Mouse (Mus musculus): ENCODE measurements around the gene D130043K22Rik. TPM values are rescaled to one million over a fixed set of nuclear protein-coding genes. Genes with fewer than 3 reads are reported as not detected.

Gene D130043K22Rik
- polyA plus RNA-seq, 1 experiment = not detected

DNA sequence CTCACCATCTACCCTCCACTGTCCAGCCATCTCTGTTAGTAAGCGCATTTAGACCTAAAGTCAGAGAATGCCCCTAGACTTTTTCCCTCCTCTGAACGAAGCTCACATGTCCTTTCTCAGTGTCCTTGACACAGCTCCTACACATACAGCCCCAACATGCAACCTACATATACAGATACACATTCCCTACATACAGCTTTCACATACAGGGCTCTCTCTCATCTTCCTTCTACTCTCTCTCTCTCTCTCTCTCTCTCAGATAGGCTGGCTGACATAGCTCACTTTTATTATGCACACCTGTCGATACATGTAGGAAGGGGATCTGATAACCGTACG, 91.8 kb downstream of the D130043K22Rik start:
- Histone ChIP-seq H3K4me1 (ENCODE audit: control insufficient read depth) (peaks cover 7% of the 10 kb centered on the region), H3K9me3 (ENCODE audit: control insufficient read depth, low read length) (peaks cover 2% of the 10 kb centered on the region; the same call in 1 of the 2 replicates), H3K4me3 (replicated peaks) (peak overlapping the region; percentile 60), H3K36me3 (ENCODE audit: control insufficient read depth) (no peaks in the 10 kb centered on the region), H3K27me3 (ENCODE audit: control insufficient read depth) (peaks cover 49% of the 10 kb centered on the region)
- no peak for TF ChIP-seq GATA1 (IDR thresholded peaks at IDR 0.05; ENCODE audit: low read length)
- no peak for TF ChIP-seq TAL1 (IDR thresholded peaks at IDR 0.05; ENCODE audit: low read length)

- H3K9me3 ChIP-seq (ENCODE audit: control insufficient read depth, low read length) = peaks cover 2% of the 10 kb centered on the region; the same call in 1 of the 2 replicates
- peaks cover 7% of the 10 kb centered on the region for H3K4me1 ChIP-seq (ENCODE audit: control insufficient read depth)
- peaks cover 49% of the 10 kb centered on the region for H3K27me3 ChIP-seq (ENCODE audit: control insufficient read depth)
- TF ChIP-seq TAL1 (IDR thresholded peaks at IDR 0.05; ENCODE audit: low read length) (no peak), GATA1 (IDR thresholded peaks at IDR 0.05; ENCODE audit: low read length) (no peak)
- H3K4me3 ChIP-seq (replicated peaks) = peak within 1 kb of the TSS; percentile 60
- H3K36me3 ChIP-seq (ENCODE audit: control insufficient read depth) = no peaks in the 10 kb centered on the region
These were observed 92.3 kb downstream of the D130043K22Rik start, which contains the start of gene Aldh5a1 for GRCm38 (mm10) chr13:24937108-24937838. Gene Aldh5a1 (minus strand): TSS chr13:24937661.

DNA sequence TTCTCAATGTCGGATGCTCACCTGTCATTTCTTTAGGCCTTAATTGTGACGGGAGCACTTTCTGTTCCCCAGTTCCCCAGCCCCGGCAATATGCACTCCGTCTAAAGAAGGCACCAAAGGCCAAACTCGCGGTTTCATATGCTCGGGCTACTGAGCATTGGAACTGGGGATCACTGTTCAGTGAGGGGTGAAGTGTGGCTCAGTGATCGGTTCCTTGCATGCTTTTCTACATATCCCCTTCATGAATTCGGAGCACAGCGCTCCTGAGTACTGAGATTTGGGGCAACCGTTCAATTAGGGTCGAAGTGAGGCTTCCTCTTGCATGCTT, 92.9 kb downstream of the D130043K22Rik start:
- TF ChIP-seq GATA1 (IDR thresholded peaks at IDR 0.05; ENCODE audit: low read length) (no peak), TAL1 (IDR thresholded peaks at IDR 0.05; ENCODE audit: low read length) (no peak)
- Histone ChIP-seq H3K36me3 (ENCODE audit: control insufficient read depth) (no peaks in the 10 kb centered on the region), H3K27me3 (ENCODE audit: control insufficient read depth) (peaks cover 49% of the 10 kb centered on the region), H3K9me3 (ENCODE audit: control insufficient read depth, low read length) (peaks cover 2% of the 10 kb centered on the region; the same call in 1 of the 2 replicates), H3K4me3 (replicated peaks) (peak overlapping the region; percentile 60), H3K4me1 (ENCODE audit: control insufficient read depth) (peaks cover 7% of the 10 kb centered on the region)

DNA sequence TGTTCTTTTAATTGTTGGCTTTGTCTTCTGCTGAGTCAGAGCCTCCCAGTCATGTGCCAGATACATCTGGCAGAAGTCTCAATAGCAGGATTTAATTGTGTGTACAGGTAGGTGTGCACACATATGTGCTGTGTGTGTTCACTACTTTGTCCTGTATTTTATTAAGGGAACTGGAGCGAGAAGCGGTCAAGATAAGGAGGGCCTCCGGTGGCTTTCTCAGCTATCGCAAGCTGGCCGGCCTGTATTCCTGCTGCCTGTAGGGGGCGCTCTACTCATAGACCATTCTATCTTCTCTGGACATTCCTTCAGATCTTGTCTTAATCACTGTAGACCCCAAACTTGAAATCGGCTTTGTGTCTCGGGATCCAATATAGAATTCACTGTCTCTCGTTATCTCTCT, 93.7 kb downstream of the D130043K22Rik start:
- no peaks in the 10 kb centered on the region for H3K36me3 ChIP-seq (ENCODE audit: control insufficient read depth)
- peaks cover 51% of the 10 kb centered on the region for H3K27me3 ChIP-seq (ENCODE audit: control insufficient read depth)
- no peak overlapping the region for H3K4me3 ChIP-seq (replicated peaks)
- H3K4me1 ChIP-seq (ENCODE audit: control insufficient read depth) = peaks cover 4% of the 10 kb centered on the region
- no peak for TF ChIP-seq TAL1 (IDR thresholded peaks at IDR 0.05; ENCODE audit: low read length)
- no peak for TF ChIP-seq GATA1 (IDR thresholded peaks at IDR 0.05; ENCODE audit: low read length)
- peaks cover 2% of the 10 kb centered on the region; the same call in 1 of the 2 replicates for H3K9me3 ChIP-seq (ENCODE audit: control insufficient read depth, low read length)

DNA sequence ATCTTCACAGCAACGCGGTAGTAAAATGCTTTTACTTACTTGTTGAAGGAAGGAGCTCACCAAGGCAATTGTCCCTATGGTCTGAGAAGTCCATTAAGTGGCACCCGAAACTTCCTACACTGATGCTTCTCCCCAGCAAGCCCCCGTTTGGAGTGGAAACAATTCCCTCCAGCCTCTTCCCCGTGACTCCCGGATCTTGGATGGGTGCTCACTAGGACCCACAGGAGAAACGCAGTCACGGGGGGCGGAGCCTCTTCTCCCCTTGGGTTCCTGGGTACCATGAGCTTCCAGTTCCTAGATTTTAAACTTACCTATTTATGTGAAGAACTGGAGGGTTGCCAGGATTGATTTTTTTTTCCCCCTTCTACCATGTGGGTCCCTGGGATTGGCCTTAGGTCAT, 94.5 kb downstream of the D130043K22Rik start:
- TF ChIP-seq GATA1 (IDR thresholded peaks at IDR 0.05; ENCODE audit: low read length) = no peak
- TF ChIP-seq TAL1 (IDR thresholded peaks at IDR 0.05; ENCODE audit: low read length) = no peak
- Histone ChIP-seq H3K4me3 (replicated peaks) (no peak overlapping the region), H3K36me3 (ENCODE audit: control insufficient read depth) (no peaks in the 10 kb centered on the region), H3K4me1 (ENCODE audit: control insufficient read depth) (peaks cover 4% of the 10 kb centered on the region), H3K27me3 (ENCODE audit: control insufficient read depth) (peaks cover 51% of the 10 kb centered on the region), H3K9me3 (ENCODE audit: control insufficient read depth, low read length) (peaks cover 2% of the 10 kb centered on the region; the same call in 1 of the 2 replicates)

GRCm38 (mm10) chr13:24942512-24943282, 97.8 kb downstream of the D130043K22Rik start, which contains the start of gene Gpld1:
Gene Gpld1 (plus strand): TSS chr13:24943152.
- Histone ChIP-seq H3K27me3 (ENCODE audit: control insufficient read depth) (peaks cover 27% of the 10 kb centered on the region), H3K4me3 (replicated peaks) (no peak within 1 kb of the TSS), H3K4me1 (ENCODE audit: control insufficient read depth) (no peaks in the 10 kb centered on the region; the same call in 1 of the 2 replicates), H3K9me3 (ENCODE audit: control insufficient read depth, low read length) (peaks cover 1% of the 10 kb centered on the region; the same call in 1 of the 2 replicates), H3K36me3 (ENCODE audit: control insufficient read depth) (no peaks in the 10 kb centered on the region)
- no peak for TF ChIP-seq GATA1 (IDR thresholded peaks at IDR 0.05; ENCODE audit: low read length)
- TF ChIP-seq TAL1 (IDR thresholded peaks at IDR 0.05; ENCODE audit: low read length) = no peak

DNA sequence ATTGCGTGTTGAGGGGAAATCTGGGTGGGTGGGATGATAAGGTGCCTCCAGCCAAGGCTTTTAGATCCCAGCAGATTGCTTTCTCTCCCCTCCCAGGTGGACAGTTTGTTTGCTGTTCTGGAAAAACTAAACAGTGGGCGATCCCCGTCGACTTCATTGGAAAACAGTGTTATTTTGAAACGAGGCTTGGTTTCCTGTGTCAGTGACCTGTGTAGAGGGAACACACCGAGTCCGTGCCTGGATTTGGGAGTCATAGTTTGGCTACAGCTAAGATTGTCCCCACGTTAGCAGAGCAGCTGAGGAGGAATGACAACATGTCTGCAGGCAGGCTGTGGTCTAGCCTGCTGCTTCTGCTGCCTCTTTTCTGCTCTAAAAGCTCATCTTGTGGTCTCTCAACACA, 98.4 kb downstream of the D130043K22Rik start:
- Histone ChIP-seq H3K36me3 (ENCODE audit: control insufficient read depth) (no peaks in the 10 kb centered on the region), H3K4me3 (replicated peaks) (no peak overlapping the region), H3K9me3 (ENCODE audit: control insufficient read depth, low read length) (no peaks in the 10 kb centered on the region), H3K4me1 (ENCODE audit: control insufficient read depth) (no peaks in the 10 kb centered on the region), H3K27me3 (ENCODE audit: control insufficient read depth) (peaks cover 21% of the 10 kb centered on the region)
- TF ChIP-seq GATA1 (IDR thresholded peaks at IDR 0.05; ENCODE audit: low read length) (no peak), TAL1 (IDR thresholded peaks at IDR 0.05; ENCODE audit: low read length) (no peak)

- TF ChIP-seq TAL1 (IDR thresholded peaks at IDR 0.05; ENCODE audit: low read length) = no peak
- no peak for TF ChIP-seq GATA1 (IDR thresholded peaks at IDR 0.05; ENCODE audit: low read length)
- Histone ChIP-seq H3K36me3 (ENCODE audit: control insufficient read depth) (no peaks in the 10 kb centered on the region), H3K4me3 (replicated peaks) (no peak overlapping the region), H3K9me3 (ENCODE audit: control insufficient read depth, low read length) (no peaks in the 10 kb centered on the region), H3K27me3 (ENCODE audit: control insufficient read depth) (peaks cover 4% of the 10 kb centered on the region; the same call in 1 of the 2 replicates), H3K4me1 (ENCODE audit: control insufficient read depth) (no peaks in the 10 kb centered on the region)
These were observed 100.6 kb downstream of the D130043K22Rik start for GRCm38 (mm10) chr13:24945567-24945966.

- Histone ChIP-seq H3K9me3 (ENCODE audit: control insufficient read depth, low read length) (no peaks in the 10 kb centered on the region), H3K36me3 (ENCODE audit: control insufficient read depth) (no peaks in the 10 kb centered on the region), H3K27me3 (ENCODE audit: control insufficient read depth) (peaks cover 4% of the 10 kb centered on the region; the same call in 1 of the 2 replicates), H3K4me1 (ENCODE audit: control insufficient read depth) (no peaks in the 10 kb centered on the region), H3K4me3 (replicated peaks) (no peak overlapping the region)
- TF ChIP-seq GATA1 (IDR thresholded peaks at IDR 0.05; ENCODE audit: low read length) = no peak
- no peak for TF ChIP-seq TAL1 (IDR thresholded peaks at IDR 0.05; ENCODE audit: low read length)
These were observed 102.2 kb downstream of the D130043K22Rik start for GRCm38 (mm10) chr13:24947158-24947557.

All from erythroblast, embryonic 14.5 days (primary cell).